Mouse (Mus musculus) 416B (cell line): Measurements from ENCODE around the gene Kifc3.
A peak's percentile ranks its signal among the peaks of the same experiment; 100 is the strongest.

ENCODE experiments used
- DNase-seq: peaks from one replicate; pipeline ENCODE4 v3.0.0; 2011; ENCODE audit warnings: low read depth

Kifc3 gene

DNA sequence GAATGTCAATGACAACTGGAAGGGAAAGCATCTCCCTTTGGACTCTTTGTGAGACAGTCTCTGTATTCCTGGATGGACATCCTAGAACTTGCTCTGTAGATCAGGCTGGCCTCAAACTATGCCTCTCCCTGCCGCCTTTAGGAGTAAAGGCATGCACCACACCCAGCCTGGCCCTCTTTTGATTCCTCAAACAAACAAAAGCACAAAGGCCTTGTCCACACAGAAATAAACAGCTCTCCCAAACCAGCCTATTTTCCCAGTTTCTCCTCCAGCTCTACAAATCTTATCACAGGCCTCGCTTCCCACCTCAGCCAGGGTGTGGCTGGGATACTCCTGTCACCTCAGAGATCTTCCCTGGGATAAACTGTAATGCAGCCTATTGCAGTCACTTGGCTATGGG is 68.4 kb downstream of the Kifc3 start:
- DNase-seq = no peak

DNA sequence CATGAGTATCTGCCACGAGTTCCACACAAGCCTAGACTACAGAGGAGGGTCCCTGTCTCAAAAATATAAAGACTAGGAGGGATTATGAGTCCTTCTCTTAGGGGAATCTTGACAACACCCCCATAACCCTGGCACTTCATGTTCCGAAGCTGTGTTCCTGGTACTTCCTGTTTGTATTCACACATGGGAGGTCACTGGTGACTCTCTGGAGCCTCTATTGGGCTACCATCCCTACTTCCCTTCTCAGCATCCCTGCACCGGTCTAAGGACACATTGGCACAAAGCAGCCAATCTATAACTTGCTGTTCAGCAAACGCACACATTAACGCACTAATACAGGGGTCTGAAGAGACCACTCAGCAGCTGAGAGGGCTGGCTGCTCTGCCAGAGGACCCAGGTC is 70.6 kb downstream of the Kifc3 start:
- DNase-seq = no peak

GRCm38 (mm10) chr8:95130966-95131537 is 71.6 kb downstream of the Kifc3 start:
- DNase-seq = no peak

DNA sequence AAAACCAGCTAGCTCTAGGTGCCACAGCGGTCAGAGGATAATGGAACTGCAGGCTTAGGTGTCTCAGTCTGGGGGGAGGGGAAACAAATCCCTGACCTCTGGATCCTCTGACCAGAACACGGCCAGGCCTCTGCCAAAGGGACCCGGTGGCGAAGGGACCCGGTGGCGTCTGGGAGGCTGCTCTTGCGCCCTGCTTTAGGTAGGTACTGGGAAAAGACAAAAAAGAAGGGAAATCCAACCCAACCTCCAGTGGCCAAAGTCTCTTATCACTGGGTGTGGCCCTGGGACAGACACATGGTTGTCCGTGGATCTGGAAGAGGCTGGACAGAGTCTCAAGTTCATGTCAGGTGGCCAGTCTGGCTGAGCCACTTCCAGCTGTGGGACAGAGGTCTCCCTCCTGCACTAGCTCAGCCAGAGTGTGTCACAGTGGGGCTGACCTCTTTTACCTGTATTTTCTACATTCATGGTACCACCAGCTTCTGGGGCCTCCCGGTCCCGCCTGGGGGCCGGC is 73.8 kb downstream of the Kifc3 start:
- DNase-seq = no peak

DNA sequence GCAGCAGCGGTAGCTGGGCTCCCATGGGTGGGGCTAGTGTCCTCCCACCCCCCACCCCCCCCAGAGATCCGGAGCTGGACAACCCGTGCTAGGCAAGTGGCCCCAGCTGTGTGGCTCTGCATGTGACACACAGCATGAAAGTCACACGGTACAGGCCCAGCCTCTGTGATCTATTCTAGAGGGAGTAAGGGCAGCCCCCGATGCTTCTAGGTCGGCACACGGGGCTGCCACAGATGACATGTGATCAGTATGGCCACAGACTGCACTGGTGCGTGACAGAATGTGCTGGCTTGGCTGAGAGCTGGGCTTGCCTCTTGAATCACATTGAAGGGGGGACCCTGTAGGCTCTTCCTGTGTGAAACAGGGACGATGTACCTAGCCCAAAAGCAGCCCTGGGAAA is 75.0 kb downstream of the Kifc3 start:
- no peak for DNase-seq

DNA sequence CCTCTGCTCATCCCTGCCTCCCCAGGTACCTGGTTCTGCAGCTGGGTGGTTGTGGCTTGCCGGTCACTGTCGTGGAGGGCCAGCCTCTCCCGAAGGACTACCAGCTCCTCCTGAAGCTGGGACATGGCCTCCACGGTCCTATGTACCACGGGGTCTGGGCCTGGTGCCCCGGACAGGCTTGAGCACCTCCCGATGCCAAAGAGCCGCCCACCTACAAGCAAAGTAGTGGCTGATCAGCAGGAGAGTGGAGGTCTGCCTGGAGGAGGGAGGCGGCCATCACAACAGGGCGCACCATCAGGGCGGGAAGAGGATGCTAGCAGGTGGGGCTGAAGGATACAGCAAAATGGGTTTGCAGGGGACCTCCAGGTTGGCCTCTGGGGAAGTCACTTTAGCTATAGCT is 76.1 kb downstream of the Kifc3 start:
- no peak for DNase-seq

DNA sequence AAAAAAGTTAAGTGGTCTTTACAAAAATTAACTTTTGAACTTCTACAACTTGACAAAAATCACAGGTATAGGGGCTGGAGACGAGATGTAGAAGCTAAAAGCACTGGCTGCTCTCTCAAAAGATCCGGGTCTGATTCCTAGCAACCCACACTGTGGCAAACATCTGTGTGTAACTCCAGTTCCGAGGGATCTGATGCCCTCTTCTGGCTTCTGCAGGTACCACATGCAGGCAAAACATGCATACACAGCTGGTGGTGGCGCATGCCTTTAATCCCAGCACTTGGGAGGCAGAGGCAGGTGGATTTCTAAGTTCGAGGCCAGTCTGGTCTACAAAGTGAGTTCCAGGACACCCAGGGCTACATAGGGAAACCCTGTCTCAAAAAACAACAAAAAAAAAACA is 79.2 kb downstream of the Kifc3 start:
- DNase-seq = no peak

- peak; percentile 63 for DNase-seq
These were observed 88.9 kb downstream of the Kifc3 start for GRCm38 (mm10) chr8:95113750-95114149.

DNA sequence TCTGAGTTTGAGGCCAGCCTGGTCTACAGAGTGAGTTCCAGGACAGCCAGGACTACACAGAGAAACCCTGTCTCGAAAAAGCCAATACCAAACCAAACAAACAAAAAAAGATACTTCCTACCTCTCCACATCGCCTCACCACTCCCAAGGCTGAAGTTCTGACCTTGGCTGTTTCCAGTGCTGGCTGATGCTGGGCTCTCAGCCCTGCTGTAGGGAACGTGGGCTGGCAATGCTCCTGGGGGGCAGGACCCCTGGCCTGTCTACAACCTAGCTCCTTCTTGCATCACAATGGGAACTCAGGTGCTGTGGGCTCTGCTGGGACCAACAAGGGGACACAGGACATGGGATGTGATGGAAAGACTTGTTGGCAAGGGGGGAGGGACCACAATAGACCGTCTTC is 89.5 kb downstream of the Kifc3 start:
- no peak for DNase-seq

- DNase-seq = no peak
These were observed 90.0 kb downstream of the Kifc3 start for GRCm38 (mm10) chr8:95112594-95112993.

GRCm38 (mm10) chr8:95107306-95107705 is 95.3 kb downstream of the Kifc3 start:
- DNase-seq = peak; percentile 34

DNA sequence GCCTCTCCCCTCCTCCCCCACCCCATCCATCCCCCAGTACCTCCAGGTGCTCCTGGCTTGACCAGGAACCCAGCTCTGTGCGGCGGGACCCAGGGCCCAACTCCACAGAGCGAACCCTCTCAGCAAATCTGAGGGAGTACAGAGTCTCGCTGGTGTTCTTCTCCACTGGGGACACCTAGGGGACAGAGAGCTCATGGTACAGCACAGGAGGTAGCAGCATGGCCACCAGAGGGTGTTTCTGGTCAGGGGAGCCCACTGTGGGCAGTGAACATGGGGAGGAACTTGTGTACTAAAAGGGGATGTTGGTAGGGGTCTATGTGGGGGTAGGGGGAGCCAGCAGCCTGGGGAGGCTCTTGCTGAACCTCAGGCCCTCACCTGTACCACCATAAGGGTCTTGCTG is 100.6 kb downstream of the Kifc3 start:
- DNase-seq = peak; percentile 25

DNA sequence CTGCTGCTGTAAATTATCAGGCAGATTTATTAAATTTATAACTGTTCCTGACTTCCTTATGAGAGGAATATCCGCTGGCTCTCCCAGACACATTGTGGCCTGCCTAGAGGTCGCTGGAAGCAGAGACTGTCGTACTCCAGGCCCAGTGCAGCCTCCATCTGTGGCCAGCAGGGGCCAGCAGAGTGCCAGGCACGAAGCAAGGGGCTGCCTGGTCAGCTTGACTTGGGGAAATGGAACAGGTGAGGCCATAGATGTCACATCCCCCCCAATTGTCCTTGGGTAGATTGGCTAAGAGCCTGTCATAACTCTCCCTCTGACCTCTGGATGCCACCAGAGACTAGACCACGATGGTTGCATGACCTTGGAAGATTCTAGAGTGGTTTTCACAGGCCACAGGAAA is 103.6 kb downstream of the Kifc3 start:
- DNase-seq = peak; percentile 63

DNA sequence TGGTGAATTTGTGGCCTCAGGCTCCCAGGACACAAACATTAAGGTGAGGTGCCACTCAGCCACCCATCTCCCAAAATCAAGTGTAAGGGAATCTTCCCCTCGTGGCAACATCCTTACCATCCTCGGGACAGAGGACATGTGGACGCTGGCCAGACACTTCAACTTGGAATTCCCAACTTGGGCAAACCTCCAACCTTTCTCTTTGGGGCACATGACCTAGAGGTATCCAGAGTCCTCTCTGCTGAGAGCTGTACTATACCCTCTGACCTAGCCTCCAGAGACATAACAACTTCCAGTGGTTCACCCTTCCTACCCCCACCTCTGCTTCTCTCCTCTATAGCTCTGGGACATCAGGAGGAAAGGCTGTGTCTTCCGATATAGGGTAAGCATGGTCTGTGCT is 109.0 kb downstream of the Kifc3 start:
- no peak for DNase-seq

DNA sequence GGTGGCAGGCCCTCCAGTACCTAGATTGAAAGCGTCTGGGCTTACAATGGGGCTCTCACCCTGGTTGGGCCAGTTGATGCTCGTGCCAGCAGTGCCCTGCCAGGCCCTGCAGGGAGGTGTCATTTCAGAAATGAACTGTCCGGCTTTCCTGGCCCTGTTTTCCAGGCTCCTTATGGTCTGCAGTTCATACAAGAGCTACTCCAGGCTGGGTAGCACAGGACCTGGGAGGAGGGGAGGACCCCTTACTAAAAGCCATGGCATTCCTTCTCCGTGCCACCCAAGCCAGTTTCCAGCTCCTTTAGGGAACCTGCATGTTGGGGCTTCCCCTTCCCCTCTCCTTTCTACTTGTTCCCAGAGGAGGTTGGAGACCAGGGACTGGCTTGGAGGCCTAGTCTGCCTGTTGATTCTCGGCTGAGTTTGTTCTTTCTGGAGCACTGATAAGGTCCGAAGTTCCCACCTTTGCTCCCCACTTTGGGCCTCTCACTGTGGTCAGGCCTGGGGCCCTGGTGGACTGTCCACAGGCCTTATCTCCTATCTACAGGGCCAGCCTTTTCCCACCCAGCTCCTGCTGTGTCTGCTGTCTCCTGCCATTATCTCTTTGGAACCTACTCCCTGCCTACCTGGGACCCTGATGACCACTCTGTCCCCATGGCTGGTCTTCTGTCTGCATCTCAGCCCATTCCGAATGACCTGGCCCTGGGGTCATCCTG is 117.0 kb downstream of the Kifc3 start:
- DNase-seq = no peak

DNA sequence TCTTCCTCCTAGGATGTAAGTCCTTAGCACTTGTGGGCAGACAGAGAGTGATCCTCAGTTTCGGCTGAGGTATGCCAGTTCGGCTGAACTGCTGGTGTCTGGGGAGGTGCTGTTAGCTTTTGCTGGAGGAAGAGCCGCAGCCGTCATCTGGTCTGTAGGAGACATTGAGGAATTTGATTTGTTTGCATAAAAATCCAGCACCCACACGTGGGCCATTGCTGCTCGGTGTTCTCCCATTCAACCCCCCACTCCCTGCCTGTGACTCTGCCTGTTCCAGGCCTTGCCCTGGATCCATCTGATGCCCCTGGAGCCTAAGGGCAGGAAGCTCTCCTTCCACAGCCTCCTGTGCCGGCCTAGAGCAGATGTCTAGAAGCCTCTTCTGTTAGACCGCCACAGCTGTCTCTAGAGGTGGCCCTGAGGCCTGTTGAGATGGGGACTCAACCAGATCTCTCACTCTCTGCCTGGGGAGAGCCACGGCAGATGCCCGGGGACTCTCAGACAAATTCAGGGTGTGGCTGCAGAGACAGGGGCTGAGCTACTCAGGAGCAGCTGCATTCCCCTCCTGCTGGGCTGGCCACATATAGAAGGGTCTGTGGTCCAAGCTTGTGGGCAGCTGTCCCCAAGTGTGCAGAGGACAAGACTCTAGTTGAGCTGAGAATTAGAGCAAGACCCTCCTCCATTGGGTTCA is 117.7 kb downstream of the Kifc3 start:
- DNase-seq = no peak

- DNase-seq = no peak
These were observed 118.4 kb downstream of the Kifc3 start for GRCm38 (mm10) chr8:95084261-95084660.

- peak; percentile 37 for DNase-seq
These were observed 121.0 kb downstream of the Kifc3 start for GRCm38 (mm10) chr8:95081650-95082049.

GRCm38 (mm10) chr8:95080381-95081341 is 122.0 kb downstream of the Kifc3 start, which contains the start of gene Katnb1:
Gene Katnb1, plus strand, starts transcription at chr8:95081186.
- DNase-seq = peak; percentile 100

- no peak for DNase-seq
These were observed 123.3 kb downstream of the Kifc3 start for GRCm38 (mm10) chr8:95079305-95079704.

DNA sequence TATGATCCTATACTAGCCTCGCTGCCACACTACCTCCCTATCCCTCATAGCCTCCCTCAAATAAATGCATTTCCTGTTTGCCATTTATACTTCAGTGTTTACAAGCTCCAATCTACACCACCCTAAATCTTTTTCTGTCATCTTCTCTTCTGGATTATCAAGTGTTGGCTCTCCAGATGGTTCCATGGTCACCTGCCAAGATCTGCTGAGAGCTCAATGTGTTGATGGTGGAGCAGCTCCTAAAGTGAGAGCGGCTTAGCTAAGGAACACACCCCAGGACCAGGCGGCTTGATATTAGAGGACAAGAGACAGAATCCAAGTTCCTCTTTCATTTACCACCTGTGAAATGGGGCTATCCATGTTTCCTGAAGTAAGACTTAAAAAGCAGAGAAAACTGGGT is 124.6 kb downstream of the Kifc3 start:
- no peak for DNase-seq

GRCm38 (mm10) chr8:95076151-95076550 is 126.5 kb downstream of the Kifc3 start:
- DNase-seq = no peak
